Mouse (Mus musculus) lung, postnatal 14 days (tissue): Measurements from ENCODE around the gene BC028528.
"Not testable (repeated sequence)": the region's sequence is repeated elsewhere in the genome, so short reads cannot be mapped to it uniquely, and the experiment has no call there.

Experiments
- DNase-seq: peaks from one replicate; pipeline ENCODE4 v3.0.0; 2021

The BC028528 gene

DNA sequence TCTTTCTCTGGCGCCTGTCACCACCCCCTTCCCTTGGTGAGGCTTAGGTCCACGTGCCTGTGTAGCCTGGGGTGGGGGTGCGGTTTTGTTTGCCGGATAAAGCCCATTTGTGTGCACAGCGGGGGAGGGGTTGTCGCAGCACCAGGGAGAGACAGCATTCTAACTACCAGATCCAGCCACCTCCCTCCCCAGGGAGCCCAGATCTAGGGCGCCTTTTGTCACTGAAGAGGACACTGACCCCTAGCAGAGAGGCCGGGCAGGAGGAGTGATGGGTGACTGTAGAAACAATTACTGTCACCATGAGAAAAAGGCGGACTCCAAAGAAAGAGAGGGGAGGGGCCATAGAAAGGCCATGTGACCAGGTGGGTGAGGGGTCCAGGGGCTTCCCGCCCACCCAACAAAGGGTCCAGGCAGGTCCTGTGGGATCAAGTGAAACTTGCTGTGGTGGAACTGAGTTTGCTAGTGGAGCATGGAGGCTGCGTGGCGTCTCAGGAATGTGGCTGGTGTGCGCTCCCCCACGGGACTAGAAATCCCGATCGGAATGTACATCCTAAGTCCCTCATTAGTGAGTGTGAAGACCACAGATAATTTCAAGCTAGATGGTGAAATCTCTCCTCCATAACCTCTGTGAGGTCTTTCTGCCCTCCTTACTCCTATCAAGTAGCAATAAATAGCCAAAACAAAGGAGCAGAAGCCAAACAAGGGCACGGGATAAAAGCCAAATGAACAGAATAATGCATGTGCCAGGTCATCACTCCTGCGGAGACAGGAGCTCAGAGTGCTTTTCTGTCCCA lies 13.5 kb upstream of the BC028528 start:
- peak; percentile 45 for DNase-seq

DNA sequence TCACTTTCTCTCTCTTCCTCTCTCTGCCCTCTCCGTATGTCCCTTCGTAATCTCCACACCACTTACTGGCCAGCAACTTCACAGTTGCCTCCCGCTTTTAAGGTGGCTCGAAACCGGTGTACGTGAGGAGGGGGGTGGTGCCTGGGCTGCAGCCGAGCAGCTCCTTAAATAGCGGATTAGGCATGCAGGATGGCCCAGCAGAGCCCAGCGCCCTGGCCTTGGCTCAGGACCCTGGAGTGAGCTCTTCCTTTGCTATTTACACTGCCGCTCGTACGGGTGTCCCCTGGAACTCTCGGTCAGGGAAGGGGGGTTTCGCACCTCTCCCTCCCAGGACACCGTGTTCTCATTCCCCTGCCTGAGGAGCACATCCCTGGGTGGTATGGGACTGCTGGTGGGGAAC lies 12.8 kb upstream of the BC028528 start, which contains the start of gene Car14:
TSS of gene Car14 (minus strand) at position 124 of the 400 bp plus-strand sequence.
- DNase-seq: no peak

DNA sequence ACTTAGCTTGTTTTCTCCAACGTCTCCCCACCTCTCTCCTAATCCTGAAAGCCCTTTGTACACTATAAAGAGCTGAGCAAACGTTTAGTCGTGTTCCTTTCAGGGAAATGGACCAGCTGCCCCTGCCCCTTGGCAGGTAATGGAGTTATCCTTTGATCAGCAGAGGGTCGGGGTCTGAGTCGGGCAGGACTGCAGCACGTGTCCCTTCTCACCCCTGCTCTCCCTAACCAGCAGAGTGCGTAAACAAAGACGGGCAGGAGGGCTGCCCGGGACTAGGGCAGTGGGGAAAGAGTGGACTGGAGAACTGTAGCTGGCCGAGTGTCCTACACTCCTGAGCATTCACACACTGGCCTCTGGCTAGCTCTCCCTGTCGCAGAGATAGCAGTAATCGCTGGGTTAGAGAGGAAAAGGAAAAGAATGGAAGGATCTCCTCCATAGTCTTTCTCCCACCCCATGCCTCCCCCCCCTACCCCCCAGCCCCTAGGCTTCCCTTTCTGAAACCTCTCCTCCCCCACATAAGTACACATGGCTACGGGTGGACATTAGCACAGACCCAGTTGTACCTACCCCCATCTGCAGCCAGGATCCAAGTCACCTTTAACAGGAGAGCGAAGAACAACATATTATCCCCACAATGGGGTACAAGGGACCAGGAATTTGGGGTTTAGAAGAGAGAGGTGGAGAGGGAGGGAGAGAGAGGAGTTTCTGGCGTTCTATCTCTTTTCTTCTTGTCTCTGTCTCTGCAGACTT lies 12.1 kb upstream of the BC028528 start:
- no peak for DNase-seq

DNA sequence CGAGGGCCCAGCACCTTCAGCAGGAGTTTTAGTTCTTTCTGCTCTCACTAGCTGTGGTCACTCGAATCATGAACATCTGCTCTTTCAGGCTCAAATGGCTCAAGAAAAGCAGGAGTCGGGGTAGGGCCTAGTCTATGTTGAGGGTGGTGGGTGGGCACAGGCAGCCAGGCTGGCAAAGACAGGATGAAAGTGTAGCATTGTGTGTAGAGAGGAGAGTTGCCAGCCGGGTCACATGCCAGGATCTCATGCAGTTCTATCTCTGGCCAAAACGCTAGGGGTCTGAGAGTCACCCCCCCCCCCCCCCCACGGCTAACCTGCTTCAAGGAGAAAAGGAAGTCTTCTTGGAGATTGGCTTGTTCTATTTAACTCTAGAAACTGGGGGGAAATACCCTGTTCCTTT lies 10.8 kb upstream of the BC028528 start:
- DNase-seq: no peak

DNA sequence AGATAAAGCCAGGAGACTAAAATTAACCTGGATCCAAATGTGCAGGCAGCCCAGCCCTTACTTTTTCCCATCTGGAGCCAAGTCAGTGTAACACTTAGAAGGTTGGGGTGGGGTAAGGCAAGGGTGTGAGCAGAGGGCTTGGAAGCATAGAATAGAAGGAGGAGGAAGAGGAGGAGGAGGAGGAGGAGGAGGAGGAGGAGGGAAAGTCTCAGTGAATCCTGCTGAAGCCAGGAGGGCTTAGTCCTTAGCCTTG lies 10.5 kb upstream of the BC028528 start:
- DNase-seq: no peak

DNA sequence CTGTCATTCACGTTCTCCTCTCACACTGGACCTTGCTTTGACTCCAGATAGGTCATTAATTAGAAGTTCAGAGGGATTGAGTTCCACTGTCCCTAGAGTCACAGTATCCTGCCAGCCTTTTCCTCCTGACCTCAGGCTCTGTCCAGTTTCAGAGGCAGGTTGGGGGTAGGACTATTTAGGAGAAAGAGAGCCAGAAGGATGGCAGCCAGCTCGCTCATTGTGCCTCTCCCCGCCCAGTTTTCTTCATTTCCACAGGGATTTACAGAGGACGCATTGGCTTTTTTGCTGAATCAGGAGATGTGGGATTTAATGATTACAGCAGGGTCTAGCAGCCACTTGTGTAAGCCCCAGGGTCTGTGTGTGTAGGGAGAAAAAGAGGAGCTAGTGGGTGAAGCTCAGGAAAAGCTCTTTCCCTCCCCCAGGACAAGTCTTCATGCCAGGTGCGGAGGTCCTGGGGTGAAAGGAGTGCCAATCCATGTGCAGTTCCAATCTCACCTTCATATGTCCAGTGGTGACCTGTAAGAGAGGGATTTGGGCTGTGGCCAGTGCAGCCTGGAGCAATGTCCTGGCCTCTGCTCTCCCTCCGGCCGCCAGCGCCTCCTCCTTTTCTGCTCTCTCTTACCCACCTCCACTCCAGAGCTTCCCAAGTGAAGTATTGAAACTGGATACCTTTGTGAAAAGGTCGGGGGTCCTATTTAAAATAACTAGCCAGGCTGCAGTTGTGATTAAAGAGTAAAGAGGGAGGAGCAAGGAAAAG lies 10.0 kb upstream of the BC028528 start:
- DNase-seq: no peak

DNA sequence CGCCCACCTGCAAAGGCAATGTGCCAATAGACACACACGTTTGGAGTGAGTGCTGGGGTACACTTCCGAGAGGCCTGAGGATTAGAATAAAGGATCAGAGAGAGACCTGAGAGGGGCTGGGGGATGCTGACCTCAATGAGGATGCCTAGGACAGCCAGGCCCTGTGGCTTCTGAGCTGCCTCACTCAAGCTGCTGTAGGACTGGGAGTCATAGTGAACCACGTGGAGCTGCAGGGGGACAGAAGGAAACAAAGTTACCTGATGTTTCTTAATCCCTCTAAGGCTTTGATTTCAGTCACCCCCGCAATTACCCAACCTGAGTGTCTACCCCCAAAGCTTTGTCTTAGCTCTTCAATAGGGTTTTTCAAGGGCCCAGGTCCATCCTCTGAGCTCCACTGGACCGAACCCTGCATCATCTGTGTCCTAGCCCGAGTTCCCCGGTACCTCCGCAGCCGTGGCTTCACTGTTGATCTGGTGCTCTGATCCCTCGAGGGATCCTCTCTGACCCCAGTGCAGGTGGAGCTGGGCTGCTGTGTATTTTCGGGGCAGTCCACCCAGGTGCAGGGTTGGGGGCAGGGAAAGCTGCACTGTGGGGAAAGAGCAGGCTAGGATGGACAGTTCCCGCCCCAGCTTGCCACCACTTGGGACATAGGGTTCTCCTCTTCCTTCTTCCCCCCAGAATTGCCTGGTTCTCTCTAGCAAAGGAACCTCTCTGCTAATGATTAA lies 8.2 kb upstream of the BC028528 start:
- no peak for DNase-seq

DNA sequence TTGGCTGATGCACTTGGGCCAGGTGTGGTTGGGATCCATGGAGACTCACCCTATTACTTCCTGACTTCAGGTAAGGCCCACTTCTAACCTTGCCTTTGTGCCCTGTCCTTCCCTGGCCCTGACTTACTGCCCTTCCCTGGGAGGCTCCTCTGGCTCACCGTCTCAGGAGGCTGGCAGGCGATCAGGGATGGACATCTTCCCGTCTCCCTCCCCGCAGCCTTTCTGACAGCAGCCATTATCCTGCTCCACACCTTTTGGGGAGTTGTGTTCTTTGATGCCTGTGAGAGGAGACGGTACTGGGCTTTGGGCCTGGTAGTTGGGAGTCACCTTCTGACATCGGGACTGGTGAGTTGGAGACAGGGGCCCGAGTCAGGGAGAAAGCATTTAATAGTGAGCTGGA lies 3.7 kb upstream of the BC028528 start:
- not testable (repeated sequence) for DNase-seq

DNA sequence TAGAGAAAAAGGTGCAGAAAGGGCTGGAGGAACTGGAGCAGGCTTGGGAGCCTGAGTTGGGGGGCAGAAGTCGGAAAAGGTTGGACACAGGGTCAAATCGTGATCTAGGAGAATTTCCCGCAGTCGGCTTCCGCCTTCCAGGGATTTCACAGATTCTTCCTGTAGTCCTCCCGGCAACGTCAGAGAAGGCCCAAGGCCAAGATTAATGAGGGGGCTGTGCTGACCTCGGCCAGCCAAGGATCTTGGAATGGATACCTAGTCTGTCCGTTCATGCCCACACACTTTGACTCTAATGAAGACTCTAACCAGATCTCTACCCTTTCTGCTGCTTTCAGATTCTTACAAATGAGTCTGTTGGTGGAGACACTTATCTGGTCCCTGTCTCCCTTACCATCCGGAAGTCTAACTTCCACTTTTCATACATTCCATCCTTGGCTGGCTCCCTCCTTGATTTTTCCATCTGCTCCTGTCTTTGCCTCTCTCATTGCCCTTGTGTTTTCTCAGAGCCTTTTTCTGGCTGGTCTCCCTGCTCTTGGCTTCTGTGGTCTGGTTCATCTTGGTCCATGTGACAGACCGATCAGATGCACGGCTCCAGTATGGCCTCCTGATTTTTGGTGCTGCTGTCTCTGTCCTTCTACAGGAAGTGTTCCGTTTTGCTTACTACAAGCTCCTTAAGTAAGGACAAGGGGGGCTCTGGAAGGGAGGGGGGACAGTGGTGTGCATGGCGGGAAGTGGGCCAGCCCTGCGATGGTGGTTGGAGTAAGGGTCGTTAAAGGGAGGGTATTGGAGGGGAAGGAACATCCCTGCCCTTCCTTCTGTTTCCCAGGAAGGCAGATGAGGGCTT lies 2.7 kb upstream of the BC028528 start:
- peak; percentile 77 for DNase-seq

DNA sequence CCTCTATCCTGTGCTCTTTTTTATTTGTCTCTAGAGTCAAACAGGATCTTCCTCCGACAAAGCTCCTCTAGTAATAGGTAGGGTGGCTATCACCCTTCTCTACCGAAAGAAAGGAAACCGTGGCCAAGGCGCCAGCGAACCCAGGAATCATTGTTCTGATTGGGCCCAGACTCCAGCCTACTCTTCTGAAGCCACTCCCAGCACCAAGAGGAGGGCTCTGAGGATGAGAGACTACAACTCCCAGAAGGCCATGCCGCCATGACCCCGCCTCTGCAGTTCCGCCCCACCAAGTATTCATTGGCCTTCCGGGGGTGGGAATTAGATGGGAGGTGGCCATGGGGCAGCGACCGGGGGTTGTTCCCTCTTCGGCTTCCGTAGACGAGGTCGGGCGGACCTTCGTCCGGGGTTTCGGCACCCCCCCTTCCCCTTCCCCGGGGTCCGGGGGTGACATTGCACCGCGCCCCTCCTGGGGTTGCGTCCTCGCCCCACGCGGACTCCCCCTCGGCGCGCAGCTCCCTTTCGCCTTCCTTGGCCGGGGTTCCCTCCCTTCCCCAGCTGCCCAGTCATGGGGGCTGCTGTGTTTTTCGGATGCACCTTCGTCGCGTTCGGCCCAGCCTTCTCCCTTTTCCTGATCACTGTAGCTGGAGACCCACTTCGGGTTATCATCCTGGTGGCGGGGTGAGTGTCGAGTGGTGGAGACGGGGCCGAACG lies 2.0 kb upstream of the BC028528 start, which contains the start of gene Aph1a:
TSS of gene Aph1a (plus strand) at position 364 of the 711 bp plus-strand sequence.
- peak; percentile 94 for DNase-seq

DNA sequence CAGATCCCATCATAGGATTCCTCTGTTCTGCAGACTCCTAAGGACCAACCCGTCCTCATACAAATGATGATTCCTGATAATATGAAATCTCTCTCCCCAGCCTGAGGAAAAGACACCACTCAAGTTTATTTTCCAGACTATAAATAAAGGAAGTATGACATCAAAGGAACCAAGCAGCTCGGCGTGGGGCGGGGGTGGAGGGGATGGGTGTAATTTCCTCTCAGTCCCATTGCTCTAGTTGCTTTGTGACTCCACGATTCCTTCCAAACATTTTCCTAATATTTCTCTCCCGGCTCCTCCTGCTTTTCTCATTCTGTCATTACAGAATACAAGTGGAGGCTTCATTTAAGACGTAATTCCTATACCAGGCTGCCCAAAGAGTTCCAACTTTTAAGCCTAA lies 1.3 kb upstream of the BC028528 start:
- peak; percentile 57 for DNase-seq

DNA sequence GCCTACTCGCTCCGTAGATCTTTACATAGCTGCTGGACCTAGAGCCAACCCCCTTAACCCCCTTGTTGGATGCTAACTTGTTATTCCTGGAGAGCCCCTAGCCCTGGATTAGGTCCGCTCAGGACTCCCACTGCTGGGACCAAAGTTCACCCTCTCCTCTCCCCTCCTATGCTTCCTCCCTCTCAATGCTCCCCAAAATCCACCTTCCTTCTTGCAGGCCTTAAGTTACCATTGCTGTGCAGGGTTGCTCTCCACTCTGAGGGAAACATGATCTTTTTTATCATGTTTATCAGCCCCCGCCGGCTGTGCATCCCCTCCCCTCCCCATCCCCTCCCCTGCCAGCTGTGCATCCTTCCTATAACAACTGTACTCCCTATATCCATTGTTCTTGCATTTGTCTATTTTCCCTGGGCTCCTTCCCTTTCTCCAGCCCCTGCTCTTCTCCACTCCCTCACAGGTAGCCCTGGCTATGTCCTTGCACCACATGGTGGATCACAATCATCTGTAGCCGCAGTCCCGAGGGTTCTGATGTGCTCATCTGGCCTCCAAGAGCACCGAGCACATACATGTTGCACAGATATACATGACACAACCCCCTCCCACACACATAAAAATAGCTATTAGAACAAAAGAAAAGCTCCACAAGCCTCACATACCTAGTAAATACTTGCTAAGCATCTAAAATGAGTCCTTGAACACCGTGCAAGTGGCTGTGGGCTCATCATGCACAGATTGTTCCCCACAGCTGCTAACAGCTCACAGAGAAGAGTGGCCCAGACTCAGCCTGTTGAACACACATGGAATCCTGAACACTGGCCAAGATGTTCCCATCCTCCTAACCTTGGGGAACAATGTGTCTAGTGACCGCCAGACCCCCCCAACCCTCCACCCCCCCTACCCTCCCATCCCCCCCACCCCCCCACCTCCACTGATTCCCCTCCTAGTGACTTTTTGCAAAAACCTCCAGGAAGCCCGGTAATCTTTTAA lies 554 bp upstream of the BC028528 start:
- peak; percentile 54 for DNase-seq

DNA sequence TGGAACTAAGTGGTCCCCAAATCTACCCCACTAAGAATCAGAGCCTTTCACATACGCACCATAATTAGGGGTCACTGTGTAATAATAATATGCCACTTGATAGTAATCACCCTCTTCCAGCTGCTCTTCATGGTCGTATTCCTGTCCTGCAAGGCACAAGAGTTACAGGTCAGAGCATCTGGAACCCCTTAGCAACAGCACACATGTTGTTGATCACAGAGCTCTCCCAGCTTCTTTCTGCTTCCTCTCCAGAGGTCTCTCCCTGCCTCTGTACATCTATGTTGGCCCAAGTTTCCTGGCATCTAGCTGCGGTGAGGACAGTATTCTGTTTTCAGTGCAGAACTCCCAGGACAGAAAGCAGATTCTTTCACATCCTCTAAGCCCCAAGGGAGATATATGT lies 2.1 kb downstream of the BC028528 start:
- no peak for DNase-seq

DNA sequence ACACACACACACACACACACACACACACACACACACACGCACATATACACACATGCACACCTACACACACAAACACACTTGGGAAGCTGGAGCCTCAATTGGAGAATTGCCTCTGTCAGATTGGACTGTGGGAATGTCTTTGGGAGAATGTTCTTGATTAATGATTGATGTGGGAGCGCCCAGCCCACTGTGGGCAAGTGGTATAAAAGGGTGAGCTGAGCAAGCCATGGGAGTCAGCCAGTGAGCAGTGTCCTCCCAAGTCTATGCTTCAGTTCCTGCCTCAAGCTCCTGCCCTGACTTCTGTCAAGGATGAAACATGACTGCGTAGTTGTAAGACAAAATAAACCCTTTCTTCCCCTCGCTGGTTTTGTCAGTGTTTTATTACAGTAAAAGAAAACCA lies 4.2 kb downstream of the BC028528 start:
- DNase-seq: no peak

DNA sequence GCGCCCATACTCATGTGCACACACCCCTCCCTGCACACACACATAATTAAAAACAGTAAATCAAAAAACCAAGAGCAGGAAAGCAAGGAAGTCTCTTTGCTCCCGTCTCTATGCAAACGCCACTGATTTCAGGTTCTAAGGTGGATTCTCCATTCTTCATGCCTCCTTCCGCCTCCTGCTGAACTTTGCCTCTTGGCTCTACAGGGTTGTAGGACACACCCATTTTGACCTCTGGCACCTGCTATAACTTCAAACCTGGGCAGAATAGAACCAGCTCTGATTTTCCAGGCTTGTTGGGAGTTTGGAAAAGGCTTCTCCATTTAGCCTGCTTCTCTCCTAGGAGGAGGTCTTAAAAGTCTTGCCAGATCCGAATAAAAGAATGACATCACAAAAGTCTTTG lies 7.4 kb downstream of the BC028528 start:
- no peak for DNase-seq

DNA sequence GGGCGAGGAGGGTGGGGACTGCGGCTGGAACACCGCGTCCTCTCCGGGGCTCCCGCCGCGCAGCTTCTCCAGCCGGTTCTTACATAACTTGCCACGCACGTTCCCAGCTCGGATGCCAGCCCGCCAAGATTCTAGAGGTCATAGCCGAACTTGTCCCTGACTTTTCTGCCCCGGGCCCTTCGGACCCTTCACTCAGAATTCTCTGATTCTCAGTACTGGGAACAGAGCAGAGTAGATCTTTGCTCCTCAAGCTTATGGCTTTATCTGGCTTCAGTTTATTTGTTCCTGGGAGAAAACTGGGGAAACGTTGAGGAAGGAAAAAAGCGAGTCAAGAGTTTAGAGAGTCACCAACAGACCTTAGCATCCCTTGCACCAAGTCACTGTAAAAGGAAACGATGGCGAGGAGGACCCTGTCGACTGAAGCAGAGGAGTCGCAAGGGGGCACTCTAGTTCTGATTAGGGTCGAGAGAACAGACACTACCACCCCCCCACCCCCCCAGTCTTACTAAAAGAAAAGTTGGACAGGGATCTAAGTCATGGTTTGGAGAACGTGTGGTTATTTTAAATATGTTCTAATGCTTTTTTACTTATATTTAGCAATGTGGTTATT lies 8.9 kb downstream of the BC028528 start:
- peak; percentile 87 for DNase-seq

DNA sequence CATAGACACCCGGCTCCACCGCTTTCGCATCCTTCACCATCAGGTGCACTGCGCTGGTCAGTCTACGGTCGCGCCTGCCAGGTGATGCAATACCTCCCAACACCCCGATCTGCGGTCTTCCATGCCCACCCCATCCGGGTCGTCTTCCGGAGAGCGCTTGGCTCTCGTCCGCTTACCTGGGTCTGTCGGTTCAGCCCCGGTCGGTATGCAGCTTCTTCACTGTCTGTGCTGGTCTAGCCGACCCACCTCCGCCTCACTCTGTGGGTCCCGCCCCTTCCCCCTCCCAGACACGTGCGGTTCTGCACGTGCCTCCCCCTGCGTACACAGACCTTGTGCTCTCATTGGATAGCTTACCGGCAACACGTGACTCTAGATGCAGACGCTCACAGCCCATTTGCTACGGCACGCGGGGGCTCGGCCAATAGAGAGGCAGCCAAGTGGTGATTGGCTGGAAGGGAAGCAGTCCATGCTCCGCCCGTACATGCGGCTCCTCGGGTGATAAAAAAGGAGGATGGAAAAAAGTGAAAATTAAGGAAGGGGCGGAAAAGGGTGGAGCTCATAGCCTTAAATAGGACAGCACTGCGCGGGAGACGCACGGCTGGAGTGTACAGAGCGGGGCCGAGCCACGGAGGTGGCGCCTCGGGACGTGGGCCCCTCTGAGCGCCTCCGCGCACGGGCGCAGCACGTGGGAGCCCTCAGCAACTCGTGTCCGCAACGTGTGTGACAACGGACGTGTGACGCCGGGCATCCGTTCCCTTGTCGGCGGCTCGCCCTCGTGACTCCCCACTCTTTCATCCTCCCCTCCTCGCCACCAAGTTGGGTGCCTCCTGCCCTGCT lies 9.6 kb downstream of the BC028528 start, which contains the start of gene Ciart:
TSS of gene Ciart (minus strand) at position 273 of the 837 bp plus-strand sequence.
- peak; percentile 89 for DNase-seq

DNA sequence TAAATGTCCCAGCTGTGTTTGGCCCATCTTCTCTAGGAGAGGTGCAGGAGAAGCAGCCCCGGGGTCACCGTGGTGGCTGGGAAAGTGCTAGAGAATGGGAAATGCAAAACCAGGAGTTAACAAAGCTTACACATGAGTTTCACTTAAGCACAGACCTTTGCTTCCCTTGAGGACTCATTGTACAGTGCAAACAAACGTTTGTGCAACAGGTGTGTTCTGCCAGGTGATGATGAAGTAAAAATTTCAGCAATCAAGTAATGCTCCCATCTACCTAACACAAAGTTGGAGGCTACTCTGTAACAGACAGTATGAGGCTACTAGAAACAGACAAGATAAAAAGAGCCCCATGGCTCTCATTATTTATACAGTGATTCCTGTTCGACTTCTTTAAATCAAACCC lies 12.7 kb downstream of the BC028528 start:
- no peak for DNase-seq

DNA sequence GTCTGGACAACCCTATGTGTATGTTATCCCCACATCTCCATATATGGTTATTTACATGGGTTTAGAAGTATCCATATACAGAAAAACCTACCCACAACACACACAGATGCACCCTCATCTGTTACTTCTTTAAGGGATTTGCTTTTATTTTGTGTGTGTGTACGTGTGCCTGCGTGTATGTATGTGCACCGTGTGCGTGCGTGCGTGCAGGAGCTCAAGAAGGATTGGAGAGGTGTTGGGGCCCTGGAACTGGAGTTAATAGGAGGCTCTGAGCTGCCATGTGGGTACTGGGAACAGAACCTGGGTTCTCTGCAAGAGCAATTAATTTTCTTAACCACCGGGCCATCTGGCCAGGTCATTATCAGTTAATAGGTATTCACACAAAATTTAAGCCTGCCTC lies 19.8 kb downstream of the BC028528 start:
- no peak for DNase-seq
